ENCODE assay signal across 16 mouse cellular contexts in the genomic region with DNA sequence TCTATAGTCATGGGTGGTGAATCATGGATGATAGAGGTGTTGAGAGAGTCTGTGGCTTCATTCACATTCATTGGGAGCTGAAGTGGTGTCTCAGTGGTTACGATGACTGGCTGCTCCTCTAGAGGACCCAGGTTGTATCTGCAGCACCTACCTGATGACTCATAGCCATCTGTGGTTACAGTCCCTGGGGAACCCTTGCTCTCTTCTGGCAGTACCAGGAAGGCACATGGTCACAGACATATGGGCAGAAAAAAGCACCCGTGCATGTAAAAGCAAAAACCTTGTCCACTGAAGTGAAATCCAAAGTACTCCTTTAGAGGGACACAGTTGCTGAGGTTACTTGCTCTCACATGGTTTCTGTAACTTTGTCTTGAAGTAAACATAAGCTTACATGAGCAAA.
"Had no signal": no experiment of that assay in that cellular context is flagged by ENCODE, and none has a peak within 500 bp of the region (broad histone marks: within the 10 kb centered on the region; RNA-seq: fewer than 3 reads in every experiment).

No protein-coding gene starts in this region.

- H3K27me3 ChIP-seq: midbrain, embryonic 12.5 days; neural tube, embryonic 12.5 days; stomach, embryonic 15.5 days had no signal

- H3K4me2 ChIP-seq: lung, embryonic 14.5 days; midbrain, embryonic 12.5 days; neural tube, embryonic 12.5 days; stomach, embryonic 15.5 days had no signal

- H3K9me3 ChIP-seq: midbrain, embryonic 10.5 days; midbrain, embryonic 12.5 days; neural tube, embryonic 12.5 days; stomach, embryonic 15.5 days had no signal

- DNase-seq: lung, adult 18-20 months; lung, embryonic 14.5 days; lung, postnatal 10 days; lung, postnatal 4 days; midbrain, embryonic 14.5 days; retina, postnatal 1 day; right cerebral cortex, adult 18-20 months; thymus, adult 2 months; thymus, postnatal 25 days; thymus, postnatal 4 days had no signal

- H3K27ac ChIP-seq: midbrain, embryonic 10.5 days; midbrain, embryonic 12.5 days; neural tube, embryonic 12.5 days; stomach, embryonic 15.5 days; stomach, postnatal 0 days had no signal

- H3K36me3 ChIP-seq: midbrain, embryonic 10.5 days; midbrain, embryonic 12.5 days; neural tube, embryonic 12.5 days; stomach, embryonic 15.5 days had no signal

- H3K9ac ChIP-seq: lung, embryonic 14.5 days; midbrain, embryonic 12.5 days; neural tube, embryonic 12.5 days; stomach, embryonic 15.5 days had no signal

- H3K4me1 ChIP-seq: midbrain, embryonic 10.5 days; midbrain, embryonic 12.5 days; neural tube, embryonic 12.5 days; stomach, embryonic 15.5 days had no signal

- ATAC-seq: midbrain, embryonic 16.5 days had no signal

- H3K4me3 ChIP-seq: midbrain, embryonic 10.5 days; midbrain, embryonic 12.5 days; neural tube, embryonic 12.5 days; stomach, embryonic 15.5 days had no signal
